Mouse (Mus musculus) CD4-positive, CD25-positive, alpha-beta regulatory T cell, adult 4 months (primary cell): ENCODE data around the gene Gab1. TPM values are rescaled to one million over a fixed set of nuclear protein-coding genes. Genes with fewer than 3 reads are reported as not detected.

ENCODE experiments used
- ATAC-seq: one replicate; pipeline ENCODE4 v1.8.0; 2017
- polyA plus RNA-seq, 2 experiments: library from polyadenylated mRNA; unstranded; fragments of 100-300 nt; shearing (Covaris generic); gene quantifications; one replicate each; pipeline ENCODE4 v1.2.1; 2017

Gab1 gene
- not detected for polyA plus RNA-seq

GRCm38 (mm10) chr8:80880196-80881106 is at the start of gene Gab1:
Gene Gab1, minus strand, starts transcription at chr8:80880519.
- no peak for ATAC-seq

- no peak for ATAC-seq
Measured at GRCm38 (mm10) chr8:80928770-80929169, 48.5 kb upstream of the Gab1 start.

- no peak for ATAC-seq
Measured at GRCm38 (mm10) chr8:80923794-80924316, 43.5 kb upstream of the Gab1 start.

GRCm38 (mm10) chr8:80922642-80923041 is 42.3 kb upstream of the Gab1 start:
- ATAC-seq: no peak

- ATAC-seq: no peak
Measured at GRCm38 (mm10) chr8:80919130-80919529, 38.8 kb upstream of the Gab1 start.

- no peak for ATAC-seq
Measured at GRCm38 (mm10) chr8:80918531-80918930, 38.2 kb upstream of the Gab1 start.

GRCm38 (mm10) chr8:80916463-80917235 is 36.3 kb upstream of the Gab1 start:
- ATAC-seq: no peak

- ATAC-seq: no peak
Measured at GRCm38 (mm10) chr8:80913016-80913748, 32.9 kb upstream of the Gab1 start.

- no peak for ATAC-seq
Measured at GRCm38 (mm10) chr8:80911400-80911799, 31.1 kb upstream of the Gab1 start.

- no peak for ATAC-seq
Measured at GRCm38 (mm10) chr8:80908262-80908907, 28.1 kb upstream of the Gab1 start.

GRCm38 (mm10) chr8:80902354-80902753 is 22.0 kb upstream of the Gab1 start:
- no peak for ATAC-seq

GRCm38 (mm10) chr8:80899364-80899763 is 19.0 kb upstream of the Gab1 start:
- no peak for ATAC-seq

- no peak for ATAC-seq
Measured at GRCm38 (mm10) chr8:80896026-80896425, 15.7 kb upstream of the Gab1 start.

- ATAC-seq: no peak
Measured at GRCm38 (mm10) chr8:80895397-80895796, 15.1 kb upstream of the Gab1 start.

- no peak for ATAC-seq
Measured at GRCm38 (mm10) chr8:80894528-80894927, 14.2 kb upstream of the Gab1 start.

- ATAC-seq: no peak
Measured at GRCm38 (mm10) chr8:80879426-80880195, 708 bp downstream of the Gab1 start.

GRCm38 (mm10) chr8:80878801-80879425 is 1.4 kb downstream of the Gab1 start:
- ATAC-seq: no peak

GRCm38 (mm10) chr8:80878146-80878545 is 2.2 kb downstream of the Gab1 start:
- ATAC-seq: no peak

GRCm38 (mm10) chr8:80875537-80875936 is 4.8 kb downstream of the Gab1 start:
- no peak for ATAC-seq

- no peak for ATAC-seq
Measured at GRCm38 (mm10) chr8:80873723-80874427, 6.4 kb downstream of the Gab1 start.
